Mouse (Mus musculus) liver, embryonic 16.5 days (tissue): ENCODE data around the gene Fam210b. TPM values are rescaled to one million over a fixed set of nuclear protein-coding genes. Genes with fewer than 3 reads are reported as not detected.

ENCODE experiments used
- ATAC-seq: fragments of 200-750 bp; cut with Nextera tagmentation; 2 replicates; pipeline ENCODE4 v1.8.0; 2017; ENCODE audit warnings: low read depth, mild to moderate bottlenecking, moderate number of reproducible peaks, moderate library complexity
- H3K27ac ChIP-seq: fragments of 300-500 bp; sonication (generic); 2 replicates; pipeline ENCODE4 v1.5.1; 2014; ENCODE audit warnings: mild to moderate bottlenecking, low read length
- H3K27me3 ChIP-seq: fragments of 300-500 bp; sonication (generic); 2 replicates; pipeline ENCODE4 v1.6.1; 2014; ENCODE audit warnings: low read depth, low read length, mixed read lengths; ENCODE audit not compliant: control insufficient read depth, insufficient read depth
- H3K36me3 ChIP-seq: fragments of 300-500 bp; sonication (generic); 2 replicates; pipeline ENCODE4 v1.6.1; 2014; ENCODE audit warnings: mild to moderate bottlenecking; ENCODE audit not compliant: control insufficient read depth, insufficient read depth
- H3K4me1 ChIP-seq: fragments of 300-500 bp; sonication (generic); 2 replicates; pipeline ENCODE4 v1.6.1; 2014; ENCODE audit warnings: low read depth, low read length, mixed read lengths; ENCODE audit not compliant: control insufficient read depth
- H3K4me2 ChIP-seq: fragments of 300-500 bp; sonication (generic); 2 replicates; pipeline ENCODE4 v1.6.1; 2014; ENCODE audit warnings: low read depth, low read length, mixed read lengths
- H3K4me3 ChIP-seq: fragments of 300-500 bp; sonication (generic); 2 replicates; pipeline ENCODE4 v1.5.1; 2014; ENCODE audit warnings: low read depth, mild to moderate bottlenecking, low read length
- H3K9ac ChIP-seq: fragments of 300-500 bp; sonication (generic); 2 replicates; pipeline ENCODE4 v1.6.1; 2014; ENCODE audit warnings: low read depth, low read length
- H3K9me3 ChIP-seq: fragments of 300-500 bp; sonication (generic); replicated peaks from 2 replicates; pipeline ENCODE4 v1.6.1; 2016; ENCODE audit warnings: low read length; ENCODE audit not compliant: control insufficient read depth
- WGBS: fragments of 180-500 bp; shearing (Covaris S2); extraction: QIAGEN DNeasy Blood & Tissue Kit; methylation state at CpG from one replicate; pipeline ENCODE4 v1.1.7; 2014; ENCODE audit not compliant: insufficient replicate concordance; 5-methylcytosine and 5-hydroxymethylcytosine counted together
- polyA plus RNA-seq: library from polyadenylated mRNA; unstranded; fragments of >200 nt; fragmentation: Nextera tagmentation; extraction: Ambion mirVana; gene quantifications from 2 replicates; pipeline ENCODE4 v1.2.1, GENCODE M21; 2015

The Fam210b gene
- polyA plus RNA-seq, 1 experiment from 2014 or later, result 144 TPM

GRCm38 (mm10) chr2:172390341-172390740 is 45.0 kb downstream of the Fam210b start:
- Histone ChIP-seq H3K9me3 (no peaks in the 10 kb centered on the region), H3K27me3 (no peaks in the 10 kb centered on the region), H3K4me2 (no peak overlapping the region), H3K9ac (no peak overlapping the region), H3K4me1 (peaks cover 6% of the 10 kb centered on the region), H3K4me3 (no peak overlapping the region), H3K36me3 (no peaks in the 10 kb centered on the region), H3K27ac (no peak overlapping the region)
- WGBS, result 33% methylated on average over 6 of the region's 6 CpGs
- no peak for ATAC-seq

- Histone ChIP-seq H3K9ac (no peak overlapping the region), H3K27me3 (no peaks in the 10 kb centered on the region), H3K4me3 (no peak overlapping the region), H3K36me3 (no peaks in the 10 kb centered on the region), H3K4me1 (peaks cover 6% of the 10 kb centered on the region), H3K9me3 (no peaks in the 10 kb centered on the region), H3K27ac (no peak overlapping the region), H3K4me2 (no peak overlapping the region)
- ATAC-seq, result no peak
- 52% methylated on average over 10 of the region's 10 CpGs for WGBS
These were observed 46.7 kb downstream of the Fam210b start for GRCm38 (mm10) chr2:172392041-172392521.

- WGBS, result 13% methylated on average over 13 of the region's 13 CpGs
- Histone ChIP-seq H3K4me2 (peak within 1 kb of the TSS; percentile 50), H3K4me1 (peaks cover 6% of the 10 kb centered on the region), H3K36me3 (no peaks in the 10 kb centered on the region), H3K9ac (no peak within 1 kb of the TSS), H3K9me3 (no peaks in the 10 kb centered on the region), H3K4me3 (peak within 1 kb of the TSS; percentile 42), H3K27ac (no peak within 1 kb of the TSS), H3K27me3 (no peaks in the 10 kb centered on the region)
- ATAC-seq, result no peak
These were observed 48.2 kb downstream of the Fam210b start, which contains the start of gene Cass4 for GRCm38 (mm10) chr2:172393391-172394051. TSS of gene Cass4 (plus strand) at chr2:172393794.

GRCm38 (mm10) chr2:172394052-172394392 is 48.7 kb downstream of the Fam210b start:
- Histone ChIP-seq H3K9me3 (no peaks in the 10 kb centered on the region), H3K27me3 (no peaks in the 10 kb centered on the region), H3K4me1 (peaks cover 6% of the 10 kb centered on the region), H3K9ac (no peak overlapping the region), H3K4me3 (peak overlapping the region; percentile 42), H3K36me3 (no peaks in the 10 kb centered on the region), H3K27ac (no peak overlapping the region), H3K4me2 (peak overlapping the region; percentile 50)
- ATAC-seq, result no peak
- WGBS, result 43% methylated on average over 2 of the region's 2 CpGs

GRCm38 (mm10) chr2:172394671-172395070 is 49.3 kb downstream of the Fam210b start:
- H3K4me2 ChIP-seq, result no peak overlapping the region
- H3K27me3 ChIP-seq, result no peaks in the 10 kb centered on the region
- 56% methylated on average over 4 of the region's 4 CpGs for WGBS
- H3K36me3 ChIP-seq, result no peaks in the 10 kb centered on the region
- ATAC-seq, result no peak
- no peaks in the 10 kb centered on the region for H3K9me3 ChIP-seq
- H3K27ac ChIP-seq, result no peak overlapping the region
- no peak overlapping the region for H3K4me3 ChIP-seq
- H3K9ac ChIP-seq, result no peak overlapping the region
- peaks cover 6% of the 10 kb centered on the region for H3K4me1 ChIP-seq

GRCm38 (mm10) chr2:172395961-172396360 is 50.6 kb downstream of the Fam210b start:
- ATAC-seq, result no peak
- WGBS, result 56% methylated on average over 9 of the region's 9 CpGs
- no peak overlapping the region for H3K4me3 ChIP-seq
- H3K4me2 ChIP-seq, result no peak overlapping the region
- no peaks in the 10 kb centered on the region for H3K36me3 ChIP-seq
- no peak overlapping the region for H3K9ac ChIP-seq
- peaks cover 9% of the 10 kb centered on the region for H3K4me1 ChIP-seq
- no peak overlapping the region for H3K27ac ChIP-seq
- no peaks in the 10 kb centered on the region for H3K27me3 ChIP-seq
- H3K9me3 ChIP-seq, result no peaks in the 10 kb centered on the region

GRCm38 (mm10) chr2:172399901-172400300 is 54.5 kb downstream of the Fam210b start:
- 34% methylated on average over 9 of the region's 9 CpGs for WGBS
- Histone ChIP-seq H3K9me3 (no peaks in the 10 kb centered on the region), H3K27ac (no peak overlapping the region), H3K4me2 (no peak overlapping the region), H3K4me3 (no peak overlapping the region), H3K27me3 (no peaks in the 10 kb centered on the region), H3K9ac (no peak overlapping the region), H3K4me1 (peaks cover 3% of the 10 kb centered on the region; the same call in 1 of the 2 replicates), H3K36me3 (no peaks in the 10 kb centered on the region)
- ATAC-seq, result peak; percentile 30

GRCm38 (mm10) chr2:172401116-172401825 is 55.9 kb downstream of the Fam210b start:
- Histone ChIP-seq H3K27ac (peak overlapping the region; percentile 51), H3K4me3 (no peak overlapping the region), H3K9ac (no peak overlapping the region), H3K27me3 (no peaks in the 10 kb centered on the region), H3K4me1 (peaks cover 3% of the 10 kb centered on the region; the same call in 1 of the 2 replicates), H3K36me3 (no peaks in the 10 kb centered on the region), H3K9me3 (no peaks in the 10 kb centered on the region), H3K4me2 (no peak overlapping the region)
- WGBS, result 20% methylated on average over 13 of the region's 13 CpGs
- ATAC-seq, result peak; percentile 54

GRCm38 (mm10) chr2:172404239-172404638 is 58.9 kb downstream of the Fam210b start:
- no peak overlapping the region for H3K27ac ChIP-seq
- H3K9ac ChIP-seq, result no peak overlapping the region
- H3K4me2 ChIP-seq, result no peak overlapping the region
- H3K4me3 ChIP-seq, result no peak overlapping the region
- H3K36me3 ChIP-seq, result no peaks in the 10 kb centered on the region
- peaks cover 3% of the 10 kb centered on the region; the same call in 1 of the 2 replicates for H3K4me1 ChIP-seq
- no peaks in the 10 kb centered on the region for H3K27me3 ChIP-seq
- ATAC-seq, result no peak
- no peaks in the 10 kb centered on the region for H3K9me3 ChIP-seq
- WGBS, result 56% methylated on average over 7 of the region's 7 CpGs
